Mouse (Mus musculus): ENCODE data around the gene Krt15. TPM values are rescaled to one million over a fixed set of nuclear protein-coding genes. Genes with fewer than 3 reads are reported as not detected.

Krt15 gene
- total RNA-seq, 2 experiments from 2014 or later, result 0.98 TPM; not detected in 1

- no peak for DNase-seq (ENCODE audit: extremely low spot score in 1 of 2, low spot score in 1 of 2)
These were observed 831 bp upstream of the Krt15 start for GRCm38 (mm10) chr11:100136559-100136958.

- DNase-seq (ENCODE audit: extremely low spot score in 1 of 2, low spot score in 1 of 2), result no peak
These were observed 10.8 kb downstream of the Krt15 start for GRCm38 (mm10) chr11:100124901-100125300.

DNA sequence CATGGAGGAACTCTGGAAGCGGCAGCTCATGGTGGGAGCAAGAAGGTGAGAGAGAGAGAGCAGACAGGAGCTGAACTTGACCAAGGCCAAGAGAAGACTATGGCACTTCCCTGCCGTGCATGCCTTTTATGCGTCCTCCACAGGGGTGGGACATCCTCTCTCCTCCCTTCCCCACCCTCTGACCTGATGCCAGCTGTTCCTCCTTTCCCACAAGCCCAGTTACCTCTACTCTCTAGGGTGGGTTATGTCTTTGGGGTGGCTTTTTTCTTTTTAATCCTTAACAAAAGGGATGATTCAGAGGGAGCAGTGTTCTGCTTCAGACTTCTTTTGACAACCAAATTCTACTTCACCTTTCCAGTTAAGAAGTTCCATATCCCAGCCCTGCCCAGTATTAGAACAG lies 14.3 kb downstream of the Krt15 start, which contains the start of gene Krt13:
TSS of gene Krt13 (minus strand) at position 101 of the 400 bp plus-strand sequence.
- no peak for DNase-seq (ENCODE audit: extremely low spot score in 1 of 2, low spot score in 1 of 2)

DNA sequence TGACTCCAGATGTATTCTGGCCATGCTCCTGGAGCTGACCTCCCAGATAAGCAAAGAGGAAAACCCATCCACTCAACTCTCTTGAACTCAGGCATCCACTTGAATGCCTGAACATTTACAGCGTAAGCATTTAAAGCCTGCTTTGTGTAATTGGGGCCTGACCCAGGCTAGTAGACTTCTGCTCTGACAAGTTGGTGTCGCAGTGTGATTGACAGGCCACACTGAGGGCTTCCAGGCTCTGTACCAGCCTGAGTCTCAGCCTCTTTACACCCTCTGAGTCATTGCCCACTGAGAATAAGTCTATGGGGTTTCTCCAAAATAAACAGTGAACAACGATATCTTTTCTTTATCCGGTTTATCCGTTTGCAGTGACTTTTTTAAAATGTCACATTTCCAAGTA lies 15.4 kb downstream of the Krt15 start:
- no peak for DNase-seq (ENCODE audit: extremely low spot score in 1 of 2, low spot score in 1 of 2)

DNA sequence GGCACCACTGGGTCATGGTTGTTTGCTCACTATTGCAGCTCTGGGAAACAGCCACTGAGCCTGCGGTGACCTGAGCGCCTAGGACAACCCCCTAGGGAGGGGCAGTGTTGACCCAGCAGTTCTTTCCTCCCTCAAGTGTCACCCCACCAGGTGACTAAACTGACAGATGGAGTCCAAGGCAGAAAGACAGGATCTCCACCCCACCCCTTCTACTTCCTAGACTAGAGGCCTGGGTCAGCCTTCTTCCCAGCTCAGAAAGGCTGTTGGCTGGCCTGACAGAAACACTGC lies 22.0 kb downstream of the Krt15 start:
- DNase-seq (ENCODE audit: extremely low spot score in 1 of 2, low spot score in 1 of 2), result no peak

- no peak for DNase-seq (ENCODE audit: extremely low spot score in 1 of 2, low spot score in 1 of 2)
These were observed 22.6 kb downstream of the Krt15 start for GRCm38 (mm10) chr11:100112935-100113741.

DNA sequence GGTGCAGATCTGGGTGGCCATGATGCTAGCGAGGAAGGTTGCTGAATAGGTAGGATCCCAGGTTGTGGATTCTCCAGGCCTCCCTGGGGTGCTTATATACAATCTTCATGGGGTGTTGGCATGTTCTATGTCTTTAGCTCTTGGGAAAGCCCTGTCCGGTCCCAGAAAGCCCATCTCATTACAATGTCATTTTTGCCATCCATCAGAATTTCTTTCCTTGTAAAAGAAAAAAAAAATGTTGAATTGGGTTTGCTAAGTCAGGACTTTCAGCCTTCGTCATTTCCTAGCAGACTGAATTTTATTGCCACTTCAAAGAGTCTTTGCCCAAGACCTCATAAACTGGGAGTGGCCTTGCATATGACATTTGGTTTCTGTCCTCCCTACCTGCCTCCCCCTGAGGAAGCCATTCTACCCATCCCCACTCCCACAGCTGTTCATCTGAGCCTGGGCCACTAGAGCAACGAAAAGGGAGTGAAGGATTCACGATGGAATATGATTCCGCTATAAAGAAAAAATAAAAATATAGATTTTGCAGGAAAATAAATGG lies 30.1 kb downstream of the Krt15 start, which contains the start of gene Krt36:
TSS of gene Krt36 (minus strand) at position 51 of the 547 bp plus-strand sequence.
- DNase-seq (ENCODE audit: extremely low spot score in 1 of 2, low spot score in 1 of 2), result no peak

DNA sequence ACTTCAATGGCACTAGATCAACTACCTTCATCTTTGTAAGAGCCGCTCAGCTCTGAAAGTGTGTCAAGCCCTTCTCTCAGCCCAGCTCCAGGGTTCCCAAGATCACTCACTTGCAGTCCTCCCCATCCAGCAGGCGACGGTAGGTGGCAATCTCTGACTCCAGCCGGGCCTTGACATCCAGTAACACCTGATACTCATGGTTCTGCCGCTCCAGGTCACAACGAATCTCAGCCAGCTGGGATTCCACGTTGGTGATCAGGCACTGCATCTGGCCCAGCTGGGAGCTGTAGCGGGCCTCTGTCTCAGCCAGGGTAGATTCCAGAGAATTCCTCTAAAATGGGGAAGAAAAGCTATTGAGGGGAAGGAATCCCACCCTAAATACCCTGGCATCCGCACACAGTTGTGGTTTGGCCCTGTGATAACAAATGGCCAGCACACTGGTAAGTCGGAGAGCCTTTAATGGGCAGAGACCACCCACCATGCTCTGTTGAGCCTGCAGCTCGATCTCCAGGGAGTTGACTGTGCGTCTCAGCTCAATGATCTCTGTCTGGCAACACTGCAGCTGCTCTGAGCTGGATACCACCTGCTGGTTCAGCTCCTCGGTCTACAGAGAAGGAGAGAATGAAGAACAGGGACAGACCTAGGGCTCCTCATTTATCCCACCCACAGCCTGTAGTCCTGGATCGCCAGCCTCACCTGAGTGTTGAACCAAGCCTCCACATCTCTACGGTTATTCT lies 32.9 kb downstream of the Krt15 start:
- DNase-seq (ENCODE audit: extremely low spot score in 1 of 2, low spot score in 1 of 2), result no peak

GRCm38 (mm10) chr11:100100391-100100790 lies 35.3 kb downstream of the Krt15 start:
- no peak for DNase-seq (ENCODE audit: extremely low spot score in 1 of 2, low spot score in 1 of 2)

DNA sequence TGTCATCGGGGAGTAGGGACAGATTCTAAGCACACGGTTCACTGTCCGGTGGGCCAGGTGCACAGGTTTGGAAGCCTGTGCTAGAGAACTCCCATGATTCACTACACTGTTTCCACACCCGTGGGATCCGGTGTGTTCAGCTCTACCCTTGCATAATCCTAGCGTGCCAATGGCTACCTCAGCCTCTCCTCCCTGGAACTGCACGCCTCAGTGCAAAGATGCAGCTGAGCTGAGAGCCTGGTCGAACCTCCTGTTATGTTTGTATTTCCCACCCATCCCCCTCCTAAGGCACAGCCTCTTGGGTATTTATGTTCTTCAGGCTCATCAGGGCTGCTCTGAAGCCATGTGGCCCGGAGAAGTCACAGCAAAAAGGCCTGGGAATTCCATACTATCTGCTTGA lies 37.9 kb downstream of the Krt15 start:
- DNase-seq (ENCODE audit: extremely low spot score in 1 of 2, low spot score in 1 of 2), result no peak

GRCm38 (mm10) chr11:100096141-100096540 lies 39.6 kb downstream of the Krt15 start, which contains the start of gene Krt35:
Krt35 (minus strand) TSS chr11:100096241.
- DNase-seq (ENCODE audit: extremely low spot score in 1 of 2, low spot score in 1 of 2), result no peak

- no peak for DNase-seq (ENCODE audit: extremely low spot score in 1 of 2, low spot score in 1 of 2)
These were observed 47.2 kb downstream of the Krt15 start for GRCm38 (mm10) chr11:100088378-100089025.

DNA sequence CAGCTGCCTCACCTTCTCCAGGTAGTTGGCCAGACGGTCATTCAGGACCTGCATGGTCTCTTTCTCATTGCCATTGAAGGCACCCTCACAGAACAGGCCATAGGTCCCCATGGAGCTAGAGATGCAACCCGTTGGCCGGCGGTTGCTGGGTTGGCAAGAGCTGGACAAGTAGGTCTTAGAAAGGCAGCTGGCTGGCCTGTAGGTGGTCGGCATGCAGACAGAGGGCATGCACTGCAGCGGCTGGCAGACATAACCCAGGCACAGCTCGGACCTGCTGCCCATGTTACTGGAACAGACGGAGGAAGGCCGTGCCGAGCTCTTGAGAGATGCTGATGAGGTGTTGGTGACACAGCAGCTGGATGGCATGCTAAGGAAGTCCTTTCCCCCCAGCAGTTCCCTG lies 47.9 kb downstream of the Krt15 start, which contains the start of gene Krt32:
TSS of gene Krt32 (minus strand) at position 366 of the 400 bp plus-strand sequence.
- DNase-seq (ENCODE audit: extremely low spot score in 1 of 2, low spot score in 1 of 2), result no peak

Other genes starting within 250 kb of the Krt15 start
- gene Krtap31-1, start 228.0 kb downstream of the Krt15 start, total RNA-seq (2021), result not detected
- not detected for gene Gm11565, start 221.2 kb downstream of the Krt15 start, total RNA-seq (2021)
- not detected for gene Krtap31-2, start 199.6 kb downstream of the Krt15 start, total RNA-seq (2021)
- not detected for gene Krtap9-5, start 187.5 kb downstream of the Krt15 start, total RNA-seq (2021)
- gene Krtap29-1, start 156.9 kb downstream of the Krt15 start, total RNA-seq (2021), result not detected
- not detected for gene Krtap16-1, start 149.3 kb downstream of the Krt15 start, total RNA-seq (2021)
- not detected for gene Krtap17-1, start 141.9 kb downstream of the Krt15 start, total RNA-seq (2021)
- not detected for gene Krt33a, start 119.7 kb downstream of the Krt15 start, total RNA-seq (2021)
- gene Krt33b, start 106.1 kb downstream of the Krt15 start, total RNA-seq (2021), result not detected
- gene Krt34, start 94.4 kb downstream of the Krt15 start, total RNA-seq (2021), result not detected
- not detected for gene Krt31, start 85.4 kb downstream of the Krt15 start, total RNA-seq (2021)
- not detected for gene Krt32, start 47.7 kb downstream of the Krt15 start, total RNA-seq (2021)
- not detected for gene Krt35, start 39.7 kb downstream of the Krt15 start, total RNA-seq (2021)
- gene Krt36, start 30.3 kb downstream of the Krt15 start, total RNA-seq (2021), result not detected
- gene Krt13, start 14.4 kb downstream of the Krt15 start, total RNA-seq (2021), result not detected
- under 1 TPM in 1 of 2 experiments, not detected in 1; 0.34 TPM for gene Krt19, start 12.7 kb upstream of the Krt15 start, total RNA-seq (2021)
- gene Krt9, start 57.3 kb upstream of the Krt15 start, total RNA-seq (2021), result 1 to 10 TPM; 2.1 to 4.0 TPM
- gene Krt14, start 71.6 kb upstream of the Krt15 start, total RNA-seq (2021), result not detected
- gene Krt16, start 113.0 kb upstream of the Krt15 start, total RNA-seq (2021), result not detected
- not detected for gene Krt17, start 125.1 kb upstream of the Krt15 start, total RNA-seq (2021)
- not detected for gene Krt42, start 133.9 kb upstream of the Krt15 start, total RNA-seq (2021)
- 100 to 1,000 TPM; 723 to 806 TPM for gene Eif1, start 184.0 kb upstream of the Krt15 start, total RNA-seq (2021)
- gene Gast, start 198.5 kb upstream of the Krt15 start, total RNA-seq (2021), result not detected
- gene Hap1, start 220.2 kb upstream of the Krt15 start, total RNA-seq (2021), result 100 to 1,000 TPM; 125 to 143 TPM

All from layer of hippocampus, postnatal 25 days (tissue).